Mouse (Mus musculus) activated CD4-positive, CD25-positive, alpha-beta regulatory T cell, adult 9 weeks (primary cell): ENCODE data around the gene C3. TPM values are rescaled to one million over a fixed set of nuclear protein-coding genes. Genes with fewer than 3 reads are reported as not detected.

Experiments
- polyA plus RNA-seq: library from polyadenylated mRNA; unstranded; fragments of 100-300 nt; shearing (Covaris generic); gene quantifications from one replicate; pipeline ENCODE4 v1.2.1, GENCODE M21; 2017

The C3 gene
- polyA plus RNA-seq, result 2.6 TPM

GRCm38 (mm10) chr17:57228014-57228413 is at the start of gene C3:
Gene C3, minus strand, starts transcription at chr17:57228136.

GRCm38 (mm10) chr17:57249186-57250181 is 21.5 kb upstream of the C3 start, which contains the start of gene Trip10:
Gene Trip10, plus strand, starts transcription at chr17:57249455.

GRCm38 (mm10) chr17:57248201-57248699 is 20.3 kb upstream of the C3 start, which contains the start of gene Gpr108:
Gene Gpr108, minus strand, starts transcription at chr17:57248446.

GRCm38 (mm10) chr17:57194041-57194507 is 33.9 kb downstream of the C3 start, which contains the start of gene Tnfsf14:
Gene Tnfsf14, minus strand, starts transcription at chr17:57194177.

Other genes with a start within 250 kb of the C3 start
- not detected for gene Acer1, start 246.0 kb downstream of the C3 start, polyA plus RNA-seq
- gene Clpp, start 237.8 kb downstream of the C3 start, polyA plus RNA-seq, result 79.5 TPM
- 43.6 TPM for gene Alkbh7, start 230.8 kb downstream of the C3 start, polyA plus RNA-seq
- gene Pspn, start 228.1 kb downstream of the C3 start, polyA plus RNA-seq, result 1.0 TPM
- gene Gtf2f1, start 216.8 kb downstream of the C3 start, polyA plus RNA-seq, result 92.3 TPM
- 0.67 TPM for gene Gm17949, start 216.7 kb downstream of the C3 start, polyA plus RNA-seq
- 9.0 TPM for gene Khsrp, start 196.6 kb downstream of the C3 start, polyA plus RNA-seq
- gene Slc25a41, start 186.5 kb downstream of the C3 start, polyA plus RNA-seq, result not detected
- 1.2 TPM for gene Crb3, start 169.0 kb downstream of the C3 start, polyA plus RNA-seq
- 3.2 TPM for gene Slc25a23, start 168.3 kb downstream of the C3 start, polyA plus RNA-seq
- 333 TPM for gene Dennd1c, start 149.6 kb downstream of the C3 start, polyA plus RNA-seq
- 2.2 TPM for gene Tubb4a, start 140.4 kb downstream of the C3 start, polyA plus RNA-seq
- 10.5 TPM for gene Tnfsf9, start 122.8 kb downstream of the C3 start, polyA plus RNA-seq
- gene Cd70, start 78.4 kb downstream of the C3 start, polyA plus RNA-seq, result 1.0 TPM
- gene Tnfsf14, start 34.0 kb downstream of the C3 start, polyA plus RNA-seq, result 10.2 TPM
- gene Gpr108, start 20.3 kb upstream of the C3 start, polyA plus RNA-seq, result 91.3 TPM
- gene Trip10, start 21.3 kb upstream of the C3 start, polyA plus RNA-seq, result 5.4 TPM
- gene Vav1, start 51.0 kb upstream of the C3 start, polyA plus RNA-seq, result 229 TPM
- 2.3 TPM for gene Adgre1, start 130.6 kb upstream of the C3 start, polyA plus RNA-seq